8 mouse cellular contexts compared by ENCODE assay signal in genomic region chr11:120643601-120643987, GRCm38 (mm10). TPM values are rescaled to one million over a fixed set of nuclear protein-coding genes. Genes with fewer than 3 reads are reported as not detected.
DNase-seq lines count a peak whose midpoint lies in the region; ATAC-seq lines count a peak whose summit lies in the region.

Pycr1 (minus strand) TSS chr11:120643769.

- peak within 1 kb of the TSS; percentile 71 for H3K9ac ChIP-seq in hindbrain, embryonic 11.5 days (ENCODE audit: low read depth, low read length)

- H3K4me3 ChIP-seq in hindbrain, embryonic 11.5 days (ENCODE audit: low read depth, low read length): peak within 1 kb of the TSS; percentile 47

- peak; percentile 99 for ATAC-seq in frontal cortex, adult (ENCODE audit: low TSS enrichment)
- ATAC-seq in hindbrain, embryonic 11.5 days (ENCODE audit: low FRiP score): peak; percentile 99

- WGBS in hindbrain, embryonic 11.5 days: 0% methylated on average over 15 of the region's 15 CpGs

- H3K4me1 ChIP-seq in hindbrain, embryonic 11.5 days (replicated peaks; ENCODE audit: control insufficient read depth, insufficient read depth, low read length): peaks cover 3% of the 10 kb centered on the region

- H3K27ac ChIP-seq in hindbrain, embryonic 11.5 days (ENCODE audit: low read depth, low read length): no peak within 1 kb of the TSS

- no peaks in the 10 kb centered on the region for H3K36me3 ChIP-seq in hindbrain, embryonic 11.5 days (ENCODE audit: control insufficient read depth, insufficient read depth, low read length)

- H3K9me3 ChIP-seq in hindbrain, embryonic 11.5 days (ENCODE audit: control insufficient read depth, low read length): no peaks in the 10 kb centered on the region

- H3K27me3 ChIP-seq in hindbrain, embryonic 11.5 days (ENCODE audit: control insufficient read depth, insufficient read depth, low read length): no peaks in the 10 kb centered on the region

- peak; percentile 91 for DNase-seq in MEL-GATA-1-ER (ENCODE audit: extremely low read depth, low read depth)
- DNase-seq in cerebellum, adult 8-10 months: peak; percentile 89
- peak; percentile 90 for DNase-seq in hindbrain, embryonic 11.5 days (ENCODE audit: low spot score)
- DNase-seq in layer of hippocampus, postnatal 10 days (ENCODE audit: low spot score in 2 of 2): peak; percentile 90 to 94
- DNase-seq in lung, postnatal 10 days: peak; percentile 97
- peak; percentile 91 for DNase-seq in ovary, postnatal 36 days (ENCODE audit: low spot score)
- DNase-seq in thymus, postnatal 25 days: peak; percentile 97

- H3K4me2 ChIP-seq in hindbrain, embryonic 11.5 days (replicated peaks; ENCODE audit: low read depth, low read length): peak within 1 kb of the TSS; percentile 89

RNA-seq across cellular contexts. Expression of gene Pycr1, which starts in this region (rescaled TPM):
- 28.2 and 30.2 TPM in 2 replicates for polyA plus RNA-seq in hindbrain, embryonic 11.5 days (2014; fragmentation: Nextera tagmentation; extraction: Ambion mirVana)
- 1 to 10 TPM; 3.5 to 5.3 TPM for total RNA-seq in layer of hippocampus, postnatal 10 days (2021)
